Mouse (Mus musculus) kidney, adult 2 months (tissue): ENCODE results near the gene Treml1. TPM values are rescaled to one million over a fixed set of nuclear protein-coding genes. Genes with fewer than 3 reads are reported as not detected.
"Not testable (repeated sequence)": the region's sequence is repeated elsewhere in the genome, so short reads cannot be mapped to it uniquely, and the experiment has no call there.

Experiments used
- DNase-seq: peaks from one replicate; pipeline ENCODE4 v3.0.0; 2021
- H3K27ac ChIP-seq: fragments of 200-500 bp; 2 replicates; pipeline ENCODE4 v1.5.1; 2012; ENCODE audit warnings: low read depth, low read length, control low read depth, inconsistent platforms; ENCODE audit not compliant: insufficient read depth
- H3K27me3 ChIP-seq: fragments of 200-500 bp; replicated peaks from 2 replicates; pipeline ENCODE4 v1.6.1; 2012; ENCODE audit warnings: mild to moderate bottlenecking, moderate library complexity, low read length, inconsistent platforms; ENCODE audit not compliant: control insufficient read depth, insufficient read depth
- H3K36me3 ChIP-seq: fragments of 200-500 bp; 2 replicates; pipeline ENCODE4 v1.6.1; 2012; ENCODE audit warnings: mild to moderate bottlenecking, moderate library complexity, low read length, inconsistent platforms; ENCODE audit not compliant: control insufficient read depth, insufficient read depth
- H3K4me1 ChIP-seq: fragments of 200-500 bp; 2 replicates; pipeline ENCODE4 v1.6.1; 2011; ENCODE audit warnings: low read length; ENCODE audit not compliant: control insufficient read depth, insufficient read depth
- H3K4me3 ChIP-seq: fragments of 200-500 bp; 2 replicates; pipeline ENCODE4 v1.5.1; 2011; ENCODE audit warnings: mild to moderate bottlenecking, low read depth, low read length, control low read depth; ENCODE audit not compliant: insufficient read depth
- CTCF ChIP-seq: fragments of 200-500 bp; conservative IDR thresholded peaks from 2 replicates; pipeline ENCODE4 v1.5.1; 2011; ENCODE audit warnings: low read depth, mild to moderate bottlenecking, control low read depth, low read length, moderate library complexity, mixed read lengths; ENCODE audit not compliant: insufficient read depth, insufficient read length
- POLR2A ChIP-seq: fragments of 200-500 bp; IDR thresholded peaks from one replicate; pipeline ENCODE4 v1.6.1; 2011; ENCODE audit warnings: low read depth, low read length, control low read depth
- WGBS: fragments of 180-500 bp; shearing (Covaris S2); methylation state at CpG from one replicate; pipeline ENCODE4 v1.1.7; 2018; 5-methylcytosine and 5-hydroxymethylcytosine counted together
- polyA plus RNA-seq: library from polyadenylated mRNA; depleted of rRNA; stranded (reverse); fragments of >200 nt; gene quantifications from 2 replicates; pipeline ENCODE4 v1.2.3, GENCODE M21; 2012; rRNA removed

The Treml1 gene
- polyA plus RNA-seq = 0.09 and 0.15 TPM in 2 replicates

DNA sequence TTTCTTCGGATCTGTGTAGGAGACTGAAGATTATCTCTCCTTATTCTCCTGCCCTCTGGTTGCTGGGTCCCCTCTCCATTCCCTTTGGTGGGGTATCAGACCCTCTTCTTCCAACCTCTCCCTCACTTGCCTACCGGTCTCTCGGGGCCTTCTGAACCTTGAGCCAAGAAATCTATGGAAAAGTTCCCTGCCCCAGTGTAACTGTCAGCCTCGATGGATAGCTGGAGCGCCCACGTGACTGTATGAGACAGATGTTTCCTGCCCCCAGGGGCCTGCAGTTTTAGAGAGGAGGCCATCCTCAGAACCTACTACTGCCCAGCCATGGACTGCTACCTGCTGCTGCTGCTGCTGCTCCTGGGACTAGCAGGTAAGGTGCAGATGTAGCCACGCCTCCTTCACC lies at the start of gene Treml1:
Treml1 (plus strand) TSS at position 301 of the 400 bp plus-strand sequence.
- WGBS = 68% methylated on average over 7 of the region's 7 CpGs
- Histone ChIP-seq H3K4me3 (no peak within 1 kb of the TSS), H3K4me1 (no peaks in the 10 kb centered on the region), H3K27ac (no peak within 1 kb of the TSS), H3K27me3 (no peaks in the 10 kb centered on the region), H3K36me3 (no peaks in the 10 kb centered on the region)
- TF ChIP-seq POLR2A (no peak), CTCF (no peak)
- DNase-seq = no peak

- H3K4me1 ChIP-seq = no peaks in the 10 kb centered on the region
- H3K4me3 ChIP-seq = no peak overlapping the region
- H3K27me3 ChIP-seq = no peaks in the 10 kb centered on the region
- no peak for DNase-seq
- 64% methylated on average over 2 of the region's 2 CpGs for WGBS
- TF ChIP-seq CTCF (no peak), POLR2A (no peak)
- no peaks in the 10 kb centered on the region for H3K36me3 ChIP-seq
- no peak overlapping the region for H3K27ac ChIP-seq
Observed at GRCm38 (mm10) chr17:48312124-48312523, 47.6 kb upstream of the Treml1 start.

GRCm38 (mm10) chr17:48315905-48316579 lies 43.7 kb upstream of the Treml1 start, which contains the start of gene B430306N03Rik:
Gene B430306N03Rik, plus strand, starts transcription at chr17:48316141.
- H3K27me3 ChIP-seq, H3K36me3 ChIP-seq, H3K4me1 ChIP-seq, DNase-seq, H3K27ac ChIP-seq, H3K4me3 ChIP-seq: not testable (repeated sequence)
- WGBS = 87% methylated on average over 3 of the region's 3 CpGs

- Histone ChIP-seq H3K4me3 (no peak overlapping the region), H3K27ac (no peak overlapping the region), H3K4me1 (no peaks in the 10 kb centered on the region), H3K36me3 (no peaks in the 10 kb centered on the region), H3K27me3 (no peaks in the 10 kb centered on the region)
- DNase-seq = no peak
- TF ChIP-seq CTCF (no peak), POLR2A (no peak)
- 91% methylated on average over 1 of the region's 1 CpGs for WGBS
Observed at GRCm38 (mm10) chr17:48318686-48319085, 41.0 kb upstream of the Treml1 start.

DNA sequence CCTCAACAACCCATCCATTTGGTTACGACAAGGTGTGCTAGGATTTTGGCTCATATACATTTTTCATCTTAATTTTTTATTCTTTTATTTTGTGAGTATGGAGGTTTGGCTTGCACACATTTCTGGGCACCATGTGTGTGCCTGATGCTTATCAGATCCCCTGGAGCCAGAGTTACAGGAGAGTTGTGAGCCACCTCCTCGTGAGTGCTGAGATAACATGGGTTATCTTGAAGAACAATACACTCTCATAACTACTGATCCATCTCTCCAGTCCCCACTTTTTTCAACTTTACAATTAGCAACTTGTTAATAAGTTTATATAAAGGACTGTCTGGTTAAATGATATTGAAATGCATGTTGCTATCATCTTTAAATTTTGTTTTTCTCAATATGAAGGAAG lies 38.4 kb upstream of the Treml1 start:
- H3K27me3 ChIP-seq = no peaks in the 10 kb centered on the region
- no peak overlapping the region for H3K27ac ChIP-seq
- no peaks in the 10 kb centered on the region for H3K4me1 ChIP-seq
- no peak for DNase-seq
- no peak overlapping the region for H3K4me3 ChIP-seq
- H3K36me3 ChIP-seq = no peaks in the 10 kb centered on the region
- WGBS = 82% methylated on average over 2 of the region's 2 CpGs
- TF ChIP-seq CTCF (no peak), POLR2A (no peak)

DNA sequence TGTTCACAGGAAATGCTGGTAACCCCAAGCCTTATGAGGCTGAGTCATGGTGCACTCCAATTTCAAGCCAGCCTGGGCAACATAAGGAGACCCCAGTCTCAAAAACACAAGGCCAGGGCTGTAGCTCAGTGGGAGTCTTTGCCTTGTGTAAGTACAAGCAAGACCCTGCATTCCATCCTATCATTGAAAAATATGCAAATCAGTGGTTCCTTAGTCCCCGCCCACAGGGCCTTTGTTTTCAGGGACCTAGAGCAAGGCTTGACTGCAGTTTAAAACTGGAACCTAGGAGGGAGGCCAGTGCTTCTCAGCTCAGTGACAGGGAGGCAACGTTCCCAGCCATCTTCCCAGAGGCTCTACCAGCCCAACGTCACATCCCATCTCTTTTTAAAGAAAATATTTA lies 36.5 kb upstream of the Treml1 start:
- TF ChIP-seq CTCF (no peak), POLR2A (no peak)
- no peak for DNase-seq
- no peaks in the 10 kb centered on the region for H3K36me3 ChIP-seq
- no peak overlapping the region for H3K27ac ChIP-seq
- H3K4me3 ChIP-seq = no peak overlapping the region
- no peaks in the 10 kb centered on the region for H3K27me3 ChIP-seq
- H3K4me1 ChIP-seq = no peaks in the 10 kb centered on the region
- WGBS = 86% methylated on average over 3 of the region's 3 CpGs

DNA sequence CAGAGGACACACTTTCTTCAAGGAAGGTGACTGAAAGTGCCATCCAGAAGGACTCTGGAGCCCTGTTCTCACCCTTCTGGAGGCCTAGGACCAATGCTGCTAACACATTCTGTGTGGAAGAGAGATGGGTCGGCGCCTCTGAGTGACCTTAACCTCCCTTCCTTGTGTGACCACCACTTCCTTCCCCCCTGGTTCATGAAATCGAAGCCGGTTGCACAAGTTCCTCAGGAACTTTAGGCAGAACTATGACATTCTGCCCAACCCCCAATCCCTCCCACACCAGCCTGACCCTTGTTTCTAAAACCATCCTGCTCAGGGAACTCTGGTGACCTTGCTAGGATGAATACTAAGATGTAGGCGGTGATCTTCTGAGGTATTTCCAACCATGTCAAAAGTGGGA lies 35.5 kb upstream of the Treml1 start:
- Histone ChIP-seq H3K4me3 (no peak overlapping the region), H3K36me3 (no peaks in the 10 kb centered on the region), H3K27me3 (no peaks in the 10 kb centered on the region), H3K27ac (no peak overlapping the region), H3K4me1 (no peaks in the 10 kb centered on the region)
- TF ChIP-seq POLR2A (no peak), CTCF (no peak)
- DNase-seq = no peak
- 69% methylated on average over 5 of the region's 5 CpGs for WGBS

DNA sequence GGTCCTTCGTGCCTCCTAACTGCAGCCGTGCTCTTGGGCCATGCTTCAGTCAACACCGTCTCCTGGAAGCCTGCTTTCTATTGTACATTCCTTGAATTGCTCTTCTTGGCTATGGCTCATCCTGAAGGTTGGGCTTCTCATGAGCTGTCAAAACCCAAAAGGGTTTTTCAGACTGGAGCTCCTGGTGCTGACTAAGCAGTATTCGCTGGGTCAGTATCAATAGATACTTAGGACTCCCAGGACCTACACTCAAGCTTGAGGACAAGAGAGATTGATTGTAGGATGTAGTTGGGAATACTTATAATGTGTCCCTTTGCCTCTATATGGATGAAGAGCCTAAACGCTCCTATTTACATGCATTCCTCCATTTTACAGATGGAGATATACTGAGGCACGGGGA lies 34.6 kb upstream of the Treml1 start:
- no peak overlapping the region for H3K27ac ChIP-seq
- TF ChIP-seq CTCF (no peak), POLR2A (no peak)
- 90% methylated on average over 6 of the region's 6 CpGs for WGBS

More for the DNA sequence above, 34.6 kb upstream of the Treml1 start:
- H3K4me1 ChIP-seq = no peaks in the 10 kb centered on the region
- no peaks in the 10 kb centered on the region for H3K27me3 ChIP-seq
- H3K36me3 ChIP-seq = no peaks in the 10 kb centered on the region
- H3K4me3 ChIP-seq = no peak overlapping the region
- no peak for DNase-seq
